Mouse (Mus musculus) embryonic facial prominence, embryonic 11.5 days (tissue): ENCODE data around the gene Bysl. TPM values are rescaled to one million over a fixed set of nuclear protein-coding genes. Genes with fewer than 3 reads are reported as not detected.

Source experiments
- ATAC-seq: fragments of 200-750 bp; cut with Nextera tagmentation; replicated peaks from 2 replicates; pipeline ENCODE4 v1.8.0; 2017; ENCODE audit warnings: low read depth; ENCODE audit not compliant: insufficient number of reproducible peaks, low FRiP score, low TSS enrichment
- DNase-seq: peaks from one replicate; pipeline ENCODE4 v3.0.0-alpha.2; 2015; ENCODE audit warnings: low spot score
- H3K27ac ChIP-seq: fragments of 300-500 bp; sonication (generic); replicated peaks from 2 replicates; pipeline ENCODE4 v1.5.1; 2014; ENCODE audit warnings: mild to moderate bottlenecking, low read depth, low read length, control low read depth
- H3K27me3 ChIP-seq: fragments of 300-500 bp; sonication (generic); 2 replicates; pipeline ENCODE4 v1.6.1; 2014; ENCODE audit warnings: mild to moderate bottlenecking, low read length, moderate library complexity, mixed read lengths; ENCODE audit not compliant: control insufficient read depth, insufficient read depth
- H3K36me3 ChIP-seq: fragments of 300-500 bp; sonication (generic); replicated peaks from 2 replicates; pipeline ENCODE4 v1.6.1; 2014; ENCODE audit warnings: low read depth, mild to moderate bottlenecking, low read length, moderate library complexity, mixed read lengths; ENCODE audit not compliant: control insufficient read depth, insufficient read depth
- H3K4me1 ChIP-seq: fragments of 300-500 bp; sonication (generic); 2 replicates; pipeline ENCODE4 v1.6.1; 2014; ENCODE audit warnings: low read length, mixed read lengths; ENCODE audit not compliant: control insufficient read depth, insufficient read depth
- H3K4me2 ChIP-seq: fragments of 300-500 bp; sonication (generic); 2 replicates; pipeline ENCODE4 v1.6.1; 2014; ENCODE audit warnings: low read depth, mild to moderate bottlenecking, control low read depth, low read length, moderate library complexity
- H3K4me3 ChIP-seq: fragments of 300-500 bp; sonication (generic); 2 replicates; pipeline ENCODE4 v1.5.1; 2014; ENCODE audit warnings: low read depth, low read length, control low read depth
- H3K9ac ChIP-seq: fragments of 300-500 bp; sonication (generic); replicated peaks from 2 replicates; pipeline ENCODE4 v1.6.1; 2014; ENCODE audit warnings: mild to moderate bottlenecking, control low read depth, low read length
- H3K9me3 ChIP-seq: fragments of 300-500 bp; sonication (generic); replicated peaks from 2 replicates; pipeline ENCODE4 v1.6.1; 2016; ENCODE audit warnings: mild to moderate bottlenecking, low read length, inconsistent platforms, mixed read lengths; ENCODE audit not compliant: control insufficient read depth
- WGBS: fragments of 180-500 bp; shearing (Covaris S2); extraction: QIAGEN DNeasy Blood & Tissue Kit; methylation state at CpG from one replicate; pipeline ENCODE4 v1.1.7; 2014; 5-methylcytosine and 5-hydroxymethylcytosine counted together
- polyA plus RNA-seq: library from polyadenylated mRNA; unstranded; fragments of >200 nt; fragmentation: Nextera tagmentation; extraction: Ambion mirVana; gene quantifications from 2 replicates; pipeline ENCODE4 v1.2.1, GENCODE M21; 2014

The Bysl gene
- polyA plus RNA-seq, 1 experiment from 2014 or later, result 30.4 TPM

DNA sequence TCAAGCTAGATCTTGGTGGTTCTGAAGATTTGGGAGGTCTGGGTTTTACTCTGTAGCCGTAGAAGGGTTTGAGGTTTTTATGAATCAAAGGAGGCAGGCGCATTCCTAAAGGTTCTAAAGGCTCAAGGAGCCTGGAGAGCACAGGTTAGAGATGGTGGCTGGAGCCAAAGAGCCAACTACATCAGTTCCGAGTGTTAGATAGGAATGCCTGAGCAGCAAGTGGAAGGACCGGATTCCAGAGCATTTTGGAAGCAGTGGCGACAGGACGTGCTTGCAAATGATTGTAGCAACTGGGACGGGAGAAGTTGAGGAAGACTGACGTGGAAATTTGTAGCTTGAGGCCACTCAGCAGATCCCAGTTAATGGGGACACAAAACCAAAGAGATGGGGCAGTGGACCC lies 37.3 kb downstream of the Bysl start:
- Histone ChIP-seq H3K4me2 (no peak overlapping the region), H3K9me3 (no peaks in the 10 kb centered on the region), H3K4me3 (no peak overlapping the region), H3K27me3 (no peaks in the 10 kb centered on the region), H3K9ac (no peak overlapping the region), H3K27ac (no peak overlapping the region), H3K36me3 (no peaks in the 10 kb centered on the region), H3K4me1 (no peaks in the 10 kb centered on the region)
- 71% methylated on average over 8 of the region's 8 CpGs for WGBS
- DNase-seq, result no peak
- no peak for ATAC-seq

DNA sequence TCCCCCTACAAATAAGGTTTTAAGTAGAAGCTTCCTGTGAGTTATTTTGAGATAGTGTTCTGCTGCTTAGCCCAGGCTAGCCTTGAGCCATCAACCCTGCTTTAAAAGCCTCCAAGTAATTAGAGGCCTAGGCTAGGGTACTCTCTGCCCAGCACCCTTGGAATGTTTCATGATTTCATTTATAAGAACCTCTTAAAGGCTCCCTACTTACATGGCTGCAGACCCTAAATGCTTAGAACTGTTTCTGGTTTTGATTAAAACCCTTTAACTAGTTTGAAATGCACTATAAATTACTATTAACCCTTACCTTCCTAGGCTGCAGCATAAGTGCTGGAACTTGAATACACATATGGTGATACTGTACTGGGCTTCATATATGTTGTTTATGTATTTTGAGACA lies 38.9 kb downstream of the Bysl start:
- H3K9me3 ChIP-seq, result no peaks in the 10 kb centered on the region
- no peaks in the 10 kb centered on the region for H3K4me1 ChIP-seq
- no peaks in the 10 kb centered on the region for H3K27me3 ChIP-seq
- H3K36me3 ChIP-seq, result no peaks in the 10 kb centered on the region
- no peak overlapping the region for H3K9ac ChIP-seq
- no peak overlapping the region for H3K4me2 ChIP-seq
- H3K4me3 ChIP-seq, result no peak overlapping the region
- peak; percentile 43 for DNase-seq
- 0 out of 2 replicates have a peak, but pooled peaks have one; percentile 27 for ATAC-seq
- no peak overlapping the region for H3K27ac ChIP-seq

DNA sequence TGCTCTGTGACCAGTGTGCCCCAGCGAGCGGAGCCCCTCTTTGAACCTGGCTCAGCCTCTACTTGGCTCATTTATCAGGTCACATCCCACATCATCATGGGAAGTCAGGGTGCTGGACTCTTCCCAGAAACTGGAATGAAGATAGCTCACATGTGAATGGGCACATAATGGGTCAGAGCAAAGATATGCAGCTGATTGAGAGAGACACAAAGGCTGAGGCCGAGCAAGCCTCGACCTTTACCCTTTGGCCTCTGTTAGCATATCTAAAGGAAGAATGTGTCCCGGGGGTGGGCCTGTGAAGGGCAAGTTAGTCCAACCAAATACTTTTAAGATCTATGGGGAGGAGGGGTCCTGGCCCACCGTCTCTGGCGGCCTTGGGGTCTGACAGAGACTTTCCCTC lies 39.7 kb downstream of the Bysl start:
- Histone ChIP-seq H3K9ac (no peak overlapping the region), H3K4me3 (no peak overlapping the region), H3K9me3 (no peaks in the 10 kb centered on the region), H3K4me1 (no peaks in the 10 kb centered on the region), H3K27ac (no peak overlapping the region), H3K27me3 (no peaks in the 10 kb centered on the region), H3K36me3 (no peaks in the 10 kb centered on the region), H3K4me2 (no peak overlapping the region)
- 26% methylated on average over 7 of the region's 7 CpGs for WGBS
- ATAC-seq, result no peak
- no peak for DNase-seq

GRCm38 (mm10) chr17:47568951-47569527 lies 42.3 kb downstream of the Bysl start:
- ATAC-seq, result no peak
- no peak overlapping the region for H3K27ac ChIP-seq

DNA sequence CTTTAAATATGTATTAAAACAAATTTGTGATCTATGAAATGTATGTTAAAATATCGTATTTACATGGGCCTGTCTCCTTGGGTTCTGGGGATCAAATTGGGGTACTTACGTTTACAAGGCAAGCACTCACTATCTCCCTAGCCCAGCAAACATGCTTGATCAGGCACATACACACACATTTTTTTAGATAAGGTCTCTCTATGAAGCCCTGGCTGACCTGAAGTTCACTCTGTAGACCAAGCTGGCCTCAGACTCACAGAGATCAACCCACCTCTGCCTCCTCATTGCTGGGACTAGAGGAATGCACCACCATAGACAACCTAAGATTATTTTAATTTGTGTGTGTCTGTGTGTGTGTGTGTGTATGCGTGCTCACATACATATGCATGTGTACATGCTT lies 42.9 kb downstream of the Bysl start:
- Histone ChIP-seq H3K4me3 (no peak overlapping the region), H3K9me3 (no peaks in the 10 kb centered on the region), H3K27me3 (no peaks in the 10 kb centered on the region), H3K9ac (no peak overlapping the region), H3K27ac (no peak overlapping the region), H3K4me1 (no peaks in the 10 kb centered on the region), H3K36me3 (no peaks in the 10 kb centered on the region), H3K4me2 (no peak overlapping the region)
- ATAC-seq, result no peak
- DNase-seq, result no peak
- WGBS, result 91% methylated on average over 3 of the region's 3 CpGs

More at GRCm38 (mm10) chr17:47568951-47569527, 42.3 kb downstream of the Bysl start:
- no peak overlapping the region for H3K4me3 ChIP-seq
- no peaks in the 10 kb centered on the region for H3K36me3 ChIP-seq
- H3K4me1 ChIP-seq, result no peaks in the 10 kb centered on the region
- WGBS, result 75% methylated on average over 10 of the region's 10 CpGs
- no peaks in the 10 kb centered on the region for H3K27me3 ChIP-seq
- no peak overlapping the region for H3K4me2 ChIP-seq
- no peak overlapping the region for H3K9ac ChIP-seq
- H3K9me3 ChIP-seq, result no peaks in the 10 kb centered on the region
- DNase-seq, result no peak

DNA sequence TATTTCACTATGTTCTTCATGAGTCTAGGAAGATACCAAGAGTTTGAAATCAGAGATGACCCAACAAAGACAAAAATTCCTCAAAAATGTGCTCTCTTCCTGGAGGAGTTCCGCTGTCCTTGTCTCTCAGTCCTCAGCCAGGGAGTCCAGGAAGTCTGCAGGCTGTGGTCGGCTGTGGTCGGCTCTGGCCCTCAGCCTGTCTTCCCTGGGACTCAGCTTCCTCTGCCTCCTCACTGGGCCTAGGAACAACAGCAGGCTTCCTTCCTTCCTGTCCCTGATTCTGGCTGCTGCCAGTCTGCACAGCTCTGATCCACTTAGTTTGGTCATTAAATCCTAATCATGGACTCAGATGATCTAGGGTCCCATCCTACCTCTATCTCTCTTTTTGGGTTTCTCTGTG lies 44.0 kb downstream of the Bysl start:
- 70% methylated on average over 3 of the region's 3 CpGs for WGBS
- no peaks in the 10 kb centered on the region for H3K27me3 ChIP-seq
- no peaks in the 10 kb centered on the region for H3K36me3 ChIP-seq
- no peak overlapping the region for H3K27ac ChIP-seq
- no peak overlapping the region for H3K4me3 ChIP-seq
- ATAC-seq, result no peak
- no peak overlapping the region for H3K4me2 ChIP-seq
- H3K9ac ChIP-seq, result no peak overlapping the region
- no peak for DNase-seq
- no peaks in the 10 kb centered on the region for H3K9me3 ChIP-seq
- no peaks in the 10 kb centered on the region for H3K4me1 ChIP-seq

GRCm38 (mm10) chr17:47566133-47566532 lies 45.2 kb downstream of the Bysl start:
- ATAC-seq (peak; percentile 67), DNase-seq (no peak)
- Histone ChIP-seq H3K9ac (no peak overlapping the region), H3K4me1 (no peaks in the 10 kb centered on the region), H3K4me2 (no peak overlapping the region), H3K9me3 (no peaks in the 10 kb centered on the region), H3K27me3 (no peaks in the 10 kb centered on the region), H3K36me3 (no peaks in the 10 kb centered on the region), H3K27ac (no peak overlapping the region), H3K4me3 (no peak overlapping the region)
- 36% methylated on average over 2 of the region's 2 CpGs for WGBS

- Histone ChIP-seq H3K4me2 (no peak overlapping the region), H3K9ac (no peak overlapping the region), H3K4me1 (no peaks in the 10 kb centered on the region), H3K27ac (no peak overlapping the region), H3K27me3 (no peaks in the 10 kb centered on the region), H3K36me3 (no peaks in the 10 kb centered on the region), H3K4me3 (no peak overlapping the region), H3K9me3 (no peaks in the 10 kb centered on the region)
- ATAC-seq (no peak), DNase-seq (no peak)
- WGBS, result 83% methylated on average over 5 of the region's 5 CpGs
Measured at GRCm38 (mm10) chr17:47564612-47565011, 46.7 kb downstream of the Bysl start.
